Mouse (Mus musculus) MEL (cell line): ENCODE data around the gene Tph2. TPM values are rescaled to one million over a fixed set of nuclear protein-coding genes. Genes with fewer than 3 reads are reported as not detected.

ENCODE experiments used
- DNase-seq: peaks from one replicate; pipeline ENCODE4 v3.0.0; 2011; ENCODE audit warnings: low read depth, low spot score
- H3K27ac ChIP-seq: 2 replicates; pipeline ENCODE4 v1.5.1; 2012; ENCODE audit warnings: low read depth, mild to moderate bottlenecking, control low read depth, low read length, moderate library complexity; ENCODE audit not compliant: control insufficient read depth
- H3K27me3 ChIP-seq, 2 experiments: fragments of 150-350 bp in 1 of 2; sonication (generic) in 1 of 2; 2 replicates each; pipeline ENCODE4 v1.6.1; 2012; ENCODE audit warnings: low read length in 2 of 2, mild to moderate bottlenecking in 2 of 2, improper control_type of control experiment in 1 of 2, moderate library complexity in 1 of 2; ENCODE audit not compliant: insufficient read depth in 2 of 2, control insufficient read depth in 1 of 2
- H3K36me3 ChIP-seq, 2 experiments: 2 replicates each; pipeline ENCODE4 v1.6.1; 2012 to 2014; ENCODE audit warnings: low read length in 2 of 2, improper control_type of control experiment in 1 of 2, inconsistent platforms in 1 of 2, mild to moderate bottlenecking in 1 of 2; ENCODE audit not compliant: insufficient read depth in 2 of 2, control insufficient read depth in 1 of 2
- H3K4me1 ChIP-seq, 2 experiments: fragments of 150-350 bp in 1 of 2; sonication (generic) in 1 of 2; 2 replicates each; pipeline ENCODE4 v1.6.1; 2012; ENCODE audit warnings: low read length in 2 of 2, improper control_type of control experiment in 1 of 2, mild to moderate bottlenecking in 1 of 2; ENCODE audit not compliant: insufficient read depth in 2 of 2, control insufficient read depth in 1 of 2
- H3K4me3 ChIP-seq, 2 experiments: fragments of 150-350 bp in 1 of 2; sonication (generic) in 1 of 2; 2 replicates each; pipeline ENCODE4 v1.5.1; 2012; ENCODE audit warnings: low read depth in 2 of 2, low read length in 2 of 2, mild to moderate bottlenecking in 2 of 2, moderate library complexity in 2 of 2, control low read depth in 1 of 2, improper control_type of control experiment in 1 of 2; ENCODE audit not compliant: control insufficient read depth in 1 of 2, insufficient read depth in 1 of 2
- H3K79me2 ChIP-seq: 2 replicates; pipeline ENCODE4 v1.6.1; 2012; ENCODE audit warnings: mild to moderate bottlenecking, low read length, moderate library complexity; ENCODE audit not compliant: control insufficient read depth, poor library complexity, insufficient read depth
- H3K9ac ChIP-seq: 2 replicates; pipeline ENCODE4 v1.6.1; 2012; ENCODE audit warnings: low read depth, mild to moderate bottlenecking, control low read depth, low read length, moderate library complexity; ENCODE audit not compliant: control insufficient read depth, poor library complexity, severe bottlenecking
- H3K9me3 ChIP-seq: fragments of 150-350 bp; sonication (generic); replicated peaks from 2 replicates; pipeline ENCODE4 v1.6.1; 2012; ENCODE audit warnings: mild to moderate bottlenecking, low read length, improper control_type of control experiment, moderate library complexity; ENCODE audit not compliant: insufficient read depth
- CHD2 ChIP-seq: IDR thresholded peaks from 2 replicates; pipeline ENCODE4 v1.6.1; 2011; ENCODE audit warnings: low read length, improper control_type of control experiment
- CTCF ChIP-seq, 3 experiments: IDR thresholded peaks in 2 of 3; conservative IDR thresholded peaks in 1 of 3; 2 replicates each; pipeline ENCODE4 v1.5.1; 2011 to 2012; ENCODE audit warnings: low read length in 3 of 3, low read depth in 2 of 3, mild to moderate bottlenecking in 2 of 3, improper control_type of control experiment in 1 of 3, inconsistent platforms in 1 of 3, mixed read lengths in 1 of 3, moderate library complexity in 1 of 3; ENCODE audit not compliant: control insufficient read depth in 1 of 3, insufficient read depth in 1 of 3, poor library complexity in 1 of 3, severe bottlenecking in 1 of 3
- E2F4 ChIP-seq: IDR thresholded peaks from 2 replicates; pipeline ENCODE4 v1.6.1; 2011; ENCODE audit warnings: low read depth, low read length, improper control_type of control experiment, borderline replicate concordance
- ELF1 ChIP-seq: IDR thresholded peaks from 2 replicates; pipeline ENCODE4 v1.6.1; 2014; ENCODE audit warnings: low read depth, mild to moderate bottlenecking, inconsistent platforms, low read length, improper control_type of control experiment, moderate library complexity
- HCFC1 ChIP-seq: IDR thresholded peaks from 2 replicates; pipeline ENCODE4 v1.6.1; 2012; ENCODE audit warnings: low read depth, mild to moderate bottlenecking, inconsistent platforms, low read length, improper control_type of control experiment, moderate library complexity
- JUND ChIP-seq: IDR thresholded peaks from 2 replicates; pipeline ENCODE4 v1.6.1; 2011; ENCODE audit warnings: low read depth, mild to moderate bottlenecking, improper control_type of control experiment, low read length
- KAT2A ChIP-seq: conservative IDR thresholded peaks from 2 replicates; pipeline ENCODE4 v1.6.1; 2012; ENCODE audit warnings: low read depth, low read length, improper control_type of control experiment, inconsistent platforms
- MEF2A ChIP-seq: IDR thresholded peaks from 2 replicates; pipeline ENCODE4 v1.6.1; 2014; ENCODE audit warnings: low read depth, mild to moderate bottlenecking, inconsistent platforms, low read length, improper control_type of control experiment; ENCODE audit not compliant: poor library complexity, insufficient replicate concordance, severe bottlenecking; ENCODE audit errors: extremely low read depth
- MYB ChIP-seq: IDR thresholded peaks from 2 replicates; pipeline ENCODE4 v1.6.1; 2011; ENCODE audit warnings: mild to moderate bottlenecking, low read depth, low read length, improper control_type of control experiment
- NELFE ChIP-seq: IDR thresholded peaks from 2 replicates; pipeline ENCODE4 v1.6.1; 2011; ENCODE audit warnings: low read depth, low read length, improper control_type of control experiment
- NRF1 ChIP-seq: IDR thresholded peaks from 2 replicates; pipeline ENCODE4 v1.6.1; 2014; ENCODE audit warnings: low read depth, mild to moderate bottlenecking, inconsistent platforms, low read length, improper control_type of control experiment, moderate library complexity; ENCODE audit not compliant: poor library complexity, insufficient read depth, severe bottlenecking
- POLR2A ChIP-seq, 2 experiments: IDR thresholded peaks; 2 replicates each; pipeline ENCODE4 v1.6.1; 2011 to 2012; ENCODE audit warnings: low read length in 2 of 2, mild to moderate bottlenecking in 2 of 2, control low read depth in 1 of 2, improper control_type of control experiment in 1 of 2, low read depth in 1 of 2, moderate library complexity in 1 of 2; ENCODE audit not compliant: control insufficient read depth in 1 of 2, insufficient read depth in 1 of 2, poor library complexity in 1 of 2
- POLR2AphosphoS5 ChIP-seq: IDR thresholded peaks from 2 replicates; pipeline ENCODE4 v1.6.1; 2012; ENCODE audit warnings: low read depth, borderline replicate concordance, mild to moderate bottlenecking, inconsistent platforms, low read length, moderate library complexity, mixed read lengths
- RCOR1 ChIP-seq: IDR thresholded peaks from 2 replicates; pipeline ENCODE4 v1.6.1; 2012; ENCODE audit warnings: low read depth, mild to moderate bottlenecking, inconsistent platforms, low read length, improper control_type of control experiment
- SIN3A ChIP-seq: IDR thresholded peaks from 2 replicates; pipeline ENCODE4 v1.6.1; 2012; ENCODE audit warnings: low read length, improper control_type of control experiment, inconsistent platforms
- TAL1 ChIP-seq: IDR thresholded peaks from 2 replicates; pipeline ENCODE4 v1.6.1; 2012; ENCODE audit warnings: mild to moderate bottlenecking, inconsistent platforms, low read length, moderate library complexity, mixed read lengths
- TBP ChIP-seq: IDR thresholded peaks from 2 replicates; pipeline ENCODE4 v1.8.0; 2011; ENCODE audit warnings: low read depth, low read length, improper control_type of control experiment
- TCF12 ChIP-seq: IDR thresholded peaks from 2 replicates; pipeline ENCODE4 v1.6.1; 2014; ENCODE audit warnings: low read depth, mild to moderate bottlenecking, inconsistent platforms, low read length, improper control_type of control experiment, moderate library complexity
- ZC3H11A ChIP-seq: IDR thresholded peaks from 2 replicates; pipeline ENCODE4 v1.6.1; 2012; ENCODE audit warnings: low read depth, mild to moderate bottlenecking, inconsistent platforms, low read length, improper control_type of control experiment
- ZKSCAN1 ChIP-seq: IDR thresholded peaks from 2 replicates; pipeline ENCODE4 v1.6.1; 2012; ENCODE audit warnings: low read depth, mild to moderate bottlenecking, inconsistent platforms, low read length, improper control_type of control experiment, moderate library complexity
- ZMIZ1 ChIP-seq: IDR thresholded peaks from 2 replicates; pipeline ENCODE4 v1.6.1; 2012; ENCODE audit warnings: low read depth, mild to moderate bottlenecking, inconsistent platforms, low read length, improper control_type of control experiment, moderate library complexity
- polyA plus RNA-seq, 2 experiments: library from polyadenylated mRNA; stranded (reverse) in 1 of 2; unstranded in 1 of 2; fragments of >175 nt in 1 of 2; fragments of >200 nt in 1 of 2; gene quantifications; 2 replicates each; pipeline versions ENCODE4 v1.2.1 to v1.2.4; 2012; ENCODE audit warnings: low replicate concordance in 2 of 2, low read depth in 1 of 2; ENCODE audit not compliant: insufficient read length in 2 of 2, insufficient read depth in 1 of 2, missing spikeins in 1 of 2
- total RNA-seq: library from RNA; depleted of rRNA; stranded (reverse); fragments of 300-350 nt; gene quantifications from 2 replicates; pipeline ENCODE4 v1.2.3, GENCODE M21; 2012

Gene Tph2
- total and polyA plus RNA-seq, 3 experiments: not detected

DNA sequence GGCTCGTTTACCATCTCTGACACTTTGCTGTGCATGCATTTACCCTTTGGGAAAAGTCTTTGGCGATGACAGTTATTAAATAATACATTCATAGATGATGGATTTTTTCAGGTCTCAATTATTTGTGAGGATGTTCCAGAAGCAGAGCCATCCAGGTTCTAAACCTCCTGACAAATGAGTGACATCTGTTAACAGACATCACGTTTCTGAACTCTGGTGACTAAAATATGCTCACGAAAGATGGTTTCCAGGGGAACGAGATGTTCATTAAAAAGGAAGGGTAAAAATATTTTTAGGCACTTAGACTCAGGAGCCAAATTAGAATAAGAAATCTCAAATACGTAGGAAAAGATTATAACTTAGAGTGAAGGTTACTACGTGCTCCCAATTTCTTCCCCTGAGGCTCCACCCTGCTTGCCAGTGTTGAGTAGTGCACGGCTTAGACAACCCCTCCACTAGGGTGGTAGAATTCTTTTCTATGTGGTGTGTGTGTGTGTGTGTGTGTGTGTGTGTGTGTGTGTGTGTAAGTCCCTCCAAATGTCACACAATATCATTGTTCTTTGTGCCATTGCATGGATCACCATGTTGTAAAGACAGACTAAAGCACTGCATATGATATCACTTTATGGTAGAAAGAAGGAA, 38.4 kb downstream of the Tph2 start:
- Histone ChIP-seq H3K27ac (no peak overlapping the region), H3K9me3 (no peaks in the 10 kb centered on the region), H3K27me3 (no peaks in the 10 kb centered on the region), H3K9ac (no peak overlapping the region), H3K4me1 (no peaks in the 10 kb centered on the region), H3K36me3 (no peaks in the 10 kb centered on the region), H3K4me3 (no peak overlapping the region), H3K79me2 (no peaks in the 10 kb centered on the region)
- no peak for DNase-seq
- TF ChIP-seq ZKSCAN1 (no peak), TCF12 (no peak), POLR2A (IDR thresholded peaks at IDR 0.05; ENCODE audit: control insufficient read depth in 1 of 2, insufficient read depth in 1 of 2, low read depth in 1 of 2, low read length in 2 of 2, poor library complexity in 1 of 2) (no peak), POLR2AphosphoS5 (no peak), MEF2A (no peak), HCFC1 (no peak), CTCF (IDR thresholded peaks at IDR 0.05 in 2 of 3, conservative IDR thresholded peaks at IDR 0.05 in 1 of 3; ENCODE audit: control insufficient read depth in 1 of 3, insufficient read depth in 1 of 3, low read depth in 2 of 3, low read length in 3 of 3, poor library complexity in 1 of 3, severe bottlenecking in 1 of 3) (no peak), NRF1 (no peak), CHD2 (no peak), MYB (no peak), ZMIZ1 (no peak), TBP (no peak), E2F4 (no peak)

DNA sequence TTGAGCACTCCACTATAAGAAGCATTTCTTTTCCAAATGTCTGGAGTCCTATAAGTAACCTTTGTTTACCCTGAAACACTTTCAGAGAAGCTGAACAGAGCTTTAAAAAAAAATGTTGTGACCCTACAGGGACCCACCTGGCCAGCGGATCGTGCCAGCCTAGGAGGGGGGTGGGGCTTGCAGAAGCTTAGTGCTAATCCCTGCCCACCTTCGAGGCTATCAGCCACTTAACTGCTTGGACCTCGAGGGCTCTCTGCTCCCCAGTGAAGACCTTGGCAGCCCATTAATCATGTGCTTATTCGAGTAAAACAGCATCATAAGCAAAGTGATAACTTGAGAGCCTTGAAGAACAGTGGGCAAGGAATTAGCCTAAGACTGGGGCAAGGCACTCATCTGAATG, 40.3 kb downstream of the Tph2 start:
- TF ChIP-seq RCOR1 (no peak), JUND (no peak), E2F4 (no peak), KAT2A (no peak), NELFE (no peak), SIN3A (no peak), ELF1 (no peak), ZC3H11A (no peak), TAL1 (no peak)
- no peak for DNase-seq
- no peak overlapping the region for H3K4me3 ChIP-seq
- no peaks in the 10 kb centered on the region for H3K27me3 ChIP-seq
- H3K4me1 ChIP-seq: no peaks in the 10 kb centered on the region
- no peaks in the 10 kb centered on the region for H3K79me2 ChIP-seq
- H3K27ac ChIP-seq: no peak overlapping the region
- no peaks in the 10 kb centered on the region for H3K36me3 ChIP-seq
- no peak overlapping the region for H3K9ac ChIP-seq
- no peaks in the 10 kb centered on the region for H3K9me3 ChIP-seq
